Mouse (Mus musculus): ENCODE measurements around the gene Hoxb4. TPM values are rescaled to one million over a fixed set of nuclear protein-coding genes. Genes with fewer than 3 reads are reported as not detected.

The Hoxb4 gene
- polyA plus RNA-seq, 1 experiment from 2014 or later, result 4.4 TPM

- WGBS, result 1% methylated on average over 30 of the region's 30 CpGs
- peak overlapping the region; percentile 25 for H3K4me3 ChIP-seq
- peak overlapping the region; percentile 55 for H3K4me2 ChIP-seq
- ATAC-seq (ENCODE audit: borderline replicate concordance, extremely low read depth, low FRiP score, low TSS enrichment), result no peak
- H3K4me1 ChIP-seq, result peaks cover 19% of the 10 kb centered on the region
- no peaks in the 10 kb centered on the region for H3K9me3 ChIP-seq
- peaks cover 99% of the 10 kb centered on the region for H3K27me3 ChIP-seq
- no peak overlapping the region for H3K27ac ChIP-seq
- no peak overlapping the region for H3K9ac ChIP-seq
- H3K36me3 ChIP-seq, result no peaks in the 10 kb centered on the region
These were observed 22.8 kb upstream of the Hoxb4 start for GRCm38 (mm10) chr11:96295092-96295835.

DNA sequence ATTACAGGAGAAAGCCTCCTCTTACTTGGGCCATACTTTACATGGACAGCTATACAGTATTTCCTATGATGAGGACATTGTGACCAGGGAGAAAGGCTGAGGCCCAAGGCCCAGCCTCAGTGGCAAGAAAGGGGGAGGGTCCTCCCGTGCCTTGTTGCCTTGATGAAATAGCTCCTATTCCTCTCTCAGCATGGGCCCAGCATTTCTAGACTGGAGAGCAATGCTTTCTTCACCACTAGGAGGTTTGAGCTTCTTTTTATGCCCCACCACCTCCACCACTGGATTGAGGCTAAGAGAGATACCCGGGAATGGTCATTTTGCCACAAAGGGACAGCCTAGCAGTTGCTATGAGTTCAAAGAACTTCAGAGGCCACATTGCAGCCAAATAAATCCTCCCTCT, 21.1 kb upstream of the Hoxb4 start:
- Histone ChIP-seq H3K4me1 (peaks cover 30% of the 10 kb centered on the region), H3K27ac (no peak overlapping the region), H3K4me2 (no peak overlapping the region), H3K9me3 (no peaks in the 10 kb centered on the region), H3K27me3 (peaks cover 100% of the 10 kb centered on the region), H3K9ac (no peak overlapping the region), H3K4me3 (no peak overlapping the region), H3K36me3 (no peaks in the 10 kb centered on the region)
- no peak for ATAC-seq (ENCODE audit: borderline replicate concordance, extremely low read depth, low FRiP score, low TSS enrichment)
- WGBS, result 28% methylated on average over 2 of the region's 2 CpGs

- H3K4me3 ChIP-seq, result no peak overlapping the region
- H3K9me3 ChIP-seq, result no peaks in the 10 kb centered on the region
- H3K36me3 ChIP-seq, result no peaks in the 10 kb centered on the region
- H3K4me2 ChIP-seq, result no peak overlapping the region
- H3K9ac ChIP-seq, result no peak overlapping the region
- no peak for ATAC-seq (ENCODE audit: borderline replicate concordance, extremely low read depth, low FRiP score, low TSS enrichment)
- 34% methylated on average over 3 of the region's 3 CpGs for WGBS
- peaks cover 33% of the 10 kb centered on the region for H3K4me1 ChIP-seq
- H3K27me3 ChIP-seq, result peaks cover 100% of the 10 kb centered on the region
- H3K27ac ChIP-seq, result no peak overlapping the region
These were observed 20.6 kb upstream of the Hoxb4 start for GRCm38 (mm10) chr11:96297428-96297827.

DNA sequence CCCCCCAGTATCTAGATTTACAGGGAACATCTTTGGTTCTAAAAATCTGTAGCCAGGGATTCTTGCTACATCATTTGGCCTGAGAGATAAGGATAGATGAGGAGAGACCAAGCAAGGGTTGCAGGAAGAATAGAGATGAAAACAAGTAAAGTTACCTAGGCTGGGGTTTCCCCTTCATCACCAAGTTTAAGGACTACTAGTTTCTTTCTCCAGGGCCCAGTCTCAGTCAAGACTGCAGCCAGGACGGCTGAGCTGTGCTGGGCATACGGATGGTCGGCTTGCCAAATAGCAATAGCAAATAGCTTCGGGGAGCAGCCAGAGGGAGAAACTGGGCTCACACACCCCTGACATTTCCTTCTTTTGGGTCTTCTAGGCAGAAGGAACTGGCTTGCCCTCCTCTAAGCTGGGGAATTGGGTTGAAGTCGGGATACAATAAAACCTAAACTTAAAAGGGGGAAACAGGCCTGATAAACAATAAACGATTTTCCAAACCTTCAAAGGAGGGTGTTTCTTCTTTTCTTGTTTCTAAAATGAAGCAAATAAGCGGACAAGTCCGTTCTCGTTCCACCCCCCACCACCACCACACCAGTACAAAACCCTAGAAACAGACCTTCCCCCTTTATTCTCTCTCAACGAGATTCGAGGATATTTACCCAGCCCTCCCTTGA, 20.0 kb upstream of the Hoxb4 start:
- Histone ChIP-seq H3K9ac (no peak overlapping the region), H3K4me1 (peaks cover 33% of the 10 kb centered on the region), H3K4me3 (no peak overlapping the region), H3K27ac (no peak overlapping the region), H3K27me3 (peaks cover 99% of the 10 kb centered on the region), H3K9me3 (no peaks in the 10 kb centered on the region), H3K36me3 (no peaks in the 10 kb centered on the region), H3K4me2 (no peak overlapping the region)
- 26% methylated on average over 11 of the region's 11 CpGs for WGBS
- no peak for ATAC-seq (ENCODE audit: borderline replicate concordance, extremely low read depth, low FRiP score, low TSS enrichment)

DNA sequence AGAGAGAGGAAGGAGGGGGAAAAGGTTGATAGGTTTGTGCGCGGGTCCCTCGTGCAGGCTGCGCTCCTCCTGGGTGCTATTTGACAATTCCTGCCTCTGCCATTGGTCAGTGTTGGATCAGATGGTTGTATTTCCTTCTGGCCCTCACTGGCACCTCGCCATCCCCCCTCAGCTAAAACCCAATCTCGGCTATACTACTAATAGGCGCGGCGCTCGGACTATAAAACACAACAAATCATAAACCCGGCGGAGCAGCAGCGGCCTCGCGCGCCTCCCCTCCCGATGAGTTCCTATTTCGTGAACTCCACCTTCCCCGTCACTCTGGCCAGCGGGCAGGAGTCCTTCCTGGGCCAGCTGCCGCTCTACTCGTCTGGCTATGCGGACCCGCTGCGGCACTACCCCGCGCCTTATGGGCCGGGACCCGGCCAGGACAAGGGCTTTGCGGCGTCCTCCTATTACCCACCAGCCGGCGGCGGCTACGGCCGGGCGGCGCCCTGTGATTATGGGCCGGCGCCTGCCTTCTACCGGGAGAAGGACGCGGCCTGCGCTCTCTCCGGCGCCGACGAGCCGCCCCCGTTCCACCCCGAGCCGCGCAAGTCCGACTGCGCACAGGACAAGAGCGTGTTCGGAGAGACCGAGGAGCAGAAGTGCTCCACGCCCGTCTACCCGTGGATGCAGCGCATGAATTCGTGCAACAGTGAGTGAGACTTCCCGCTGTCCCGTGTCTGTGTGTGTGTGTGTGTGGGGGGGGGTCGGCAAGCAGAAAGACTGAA, 19.0 kb upstream of the Hoxb4 start:
- Histone ChIP-seq H3K27me3 (peaks cover 97% of the 10 kb centered on the region), H3K9ac (peak overlapping the region; percentile 63), H3K36me3 (no peaks in the 10 kb centered on the region), H3K4me2 (peak overlapping the region; percentile 70), H3K4me3 (peak overlapping the region; percentile 57), H3K27ac (peak overlapping the region; percentile 85), H3K9me3 (no peaks in the 10 kb centered on the region), H3K4me1 (peaks cover 33% of the 10 kb centered on the region)
- under 1% methylated on average over 65 of the region's 66 CpGs for WGBS
- peak; percentile 19; the same call in 1 of the 2 replicates for ATAC-seq (ENCODE audit: borderline replicate concordance, extremely low read depth, low FRiP score, low TSS enrichment)

- Histone ChIP-seq H3K4me1 (peaks cover 26% of the 10 kb centered on the region), H3K27ac (peak overlapping the region; percentile 85), H3K9me3 (no peaks in the 10 kb centered on the region), H3K4me2 (peak overlapping the region; percentile 70), H3K9ac (peak overlapping the region; percentile 63), H3K4me3 (peak overlapping the region; percentile 57), H3K27me3 (peaks cover 96% of the 10 kb centered on the region), H3K36me3 (no peaks in the 10 kb centered on the region)
- no peak for ATAC-seq (ENCODE audit: borderline replicate concordance, extremely low read depth, low FRiP score, low TSS enrichment)
- WGBS, result 5% methylated on average over 9 of the region's 9 CpGs
These were observed 18.3 kb upstream of the Hoxb4 start for GRCm38 (mm10) chr11:96299781-96300180.

DNA sequence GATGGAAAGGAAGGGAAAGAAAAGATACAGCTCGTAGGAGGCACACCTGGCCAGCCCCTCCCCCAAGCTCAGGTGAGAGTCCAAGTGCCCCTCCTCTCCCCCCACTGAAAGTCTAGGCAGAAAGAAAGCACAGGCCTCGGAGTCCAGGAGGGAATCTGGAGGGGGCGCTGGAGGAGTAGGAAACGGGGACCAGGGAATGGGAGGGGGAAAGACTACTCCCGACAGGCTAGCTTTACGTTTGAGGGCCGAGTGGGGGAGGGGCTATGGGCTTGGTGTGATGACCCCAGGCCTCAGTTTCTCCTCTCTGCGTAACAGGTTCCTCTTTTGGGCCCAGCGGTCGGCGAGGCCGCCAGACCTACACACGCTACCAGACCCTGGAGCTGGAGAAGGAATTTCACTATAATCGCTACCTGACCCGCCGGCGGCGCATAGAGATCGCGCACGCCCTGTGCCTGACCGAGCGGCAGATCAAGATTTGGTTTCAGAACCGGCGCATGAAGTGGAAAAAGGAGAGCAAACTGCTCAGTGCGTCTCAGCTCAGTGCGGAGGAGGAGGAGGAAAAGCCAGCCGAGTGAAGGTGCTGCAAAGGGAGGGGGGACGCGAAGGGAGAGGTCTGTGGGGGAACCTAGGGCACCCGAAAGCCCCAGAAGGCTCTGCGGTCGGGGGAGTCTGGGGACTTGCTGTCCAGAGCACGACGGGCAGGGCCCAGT, 17.6 kb upstream of the Hoxb4 start:
- WGBS, result 3% methylated on average over 35 of the region's 35 CpGs
- Histone ChIP-seq H3K9ac (peak overlapping the region; percentile 63), H3K36me3 (no peaks in the 10 kb centered on the region), H3K9me3 (no peaks in the 10 kb centered on the region), H3K4me1 (peaks cover 20% of the 10 kb centered on the region), H3K4me2 (peak overlapping the region; percentile 70), H3K27me3 (peaks cover 96% of the 10 kb centered on the region), H3K27ac (peak overlapping the region; percentile 85), H3K4me3 (peak overlapping the region; percentile 57)
- ATAC-seq (ENCODE audit: borderline replicate concordance, extremely low read depth, low FRiP score, low TSS enrichment), result no peak

DNA sequence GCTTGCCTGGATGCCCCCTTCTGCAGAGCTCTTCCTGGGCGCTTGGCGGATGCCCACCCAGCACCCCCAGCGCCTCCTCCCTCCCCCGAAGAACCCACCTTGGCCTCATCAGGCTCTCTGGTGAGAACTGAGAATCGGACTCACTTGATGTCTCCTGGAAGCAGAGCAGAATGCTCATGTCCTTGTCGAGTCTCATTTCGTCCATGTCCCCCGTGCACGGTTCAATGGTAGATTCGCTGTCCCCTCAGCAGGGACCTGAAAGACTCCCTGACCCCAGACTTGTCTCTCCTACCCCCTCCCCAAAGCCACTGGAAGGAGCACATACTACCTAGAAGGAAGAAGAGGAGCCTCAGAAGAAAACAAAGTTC, 17.0 kb upstream of the Hoxb4 start:
- Histone ChIP-seq H3K9me3 (no peaks in the 10 kb centered on the region), H3K9ac (peak overlapping the region; percentile 63), H3K27ac (peak overlapping the region; percentile 85), H3K4me2 (peak overlapping the region; percentile 70), H3K4me3 (peak overlapping the region; percentile 57), H3K36me3 (no peaks in the 10 kb centered on the region), H3K27me3 (peaks cover 96% of the 10 kb centered on the region), H3K4me1 (peaks cover 16% of the 10 kb centered on the region)
- WGBS, result 25% methylated on average over 10 of the region's 10 CpGs
- ATAC-seq (ENCODE audit: borderline replicate concordance, extremely low read depth, low FRiP score, low TSS enrichment), result no peak

GRCm38 (mm10) chr11:96301837-96302236, 16.2 kb upstream of the Hoxb4 start:
- Histone ChIP-seq H3K36me3 (no peaks in the 10 kb centered on the region), H3K4me1 (peaks cover 16% of the 10 kb centered on the region), H3K4me2 (peak overlapping the region; percentile 70), H3K4me3 (peak overlapping the region; percentile 59), H3K27me3 (peaks cover 96% of the 10 kb centered on the region), H3K9me3 (no peaks in the 10 kb centered on the region), H3K9ac (peak overlapping the region; percentile 30), H3K27ac (peak overlapping the region; percentile 85)
- 6% methylated on average over 15 of the region's 15 CpGs for WGBS
- peak; percentile 6; the same call in 1 of the 2 replicates for ATAC-seq (ENCODE audit: borderline replicate concordance, extremely low read depth, low FRiP score, low TSS enrichment)

DNA sequence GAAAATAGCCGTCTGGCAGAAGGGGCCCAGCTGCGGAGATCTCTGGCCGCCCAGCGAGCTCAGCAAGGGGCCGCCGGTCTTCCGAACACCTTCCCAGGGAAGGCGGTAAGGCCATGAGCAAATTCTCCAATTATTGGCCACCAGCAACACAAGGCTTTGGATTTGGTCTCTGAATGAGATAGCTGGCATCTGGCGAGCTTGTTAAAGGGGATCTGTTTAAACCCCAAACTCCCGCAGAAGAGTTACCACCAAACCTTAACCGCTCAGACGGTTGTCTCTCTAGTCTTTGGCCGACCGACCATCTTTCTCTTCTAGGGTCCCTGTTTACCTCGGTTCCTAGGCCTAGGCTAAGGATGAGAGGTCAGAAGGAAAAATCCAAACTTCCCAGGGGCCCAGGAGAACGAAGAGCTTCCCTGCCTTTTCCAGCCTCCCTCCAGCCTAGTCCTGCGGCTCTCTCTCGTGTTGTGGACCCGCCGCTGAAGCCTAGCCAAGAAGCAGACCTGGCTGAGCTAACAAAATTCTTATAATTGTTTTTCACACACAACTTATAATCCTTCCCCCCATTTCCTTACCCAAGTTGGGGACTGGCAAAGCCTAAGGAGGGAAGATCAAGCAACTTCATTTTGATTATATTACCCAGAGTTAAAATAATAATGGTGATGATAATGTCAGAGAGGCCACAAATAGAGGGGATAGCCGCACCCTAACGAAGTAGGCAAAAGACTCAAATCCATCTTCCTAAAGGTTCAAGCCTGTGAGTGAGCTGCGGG, 15.5 kb upstream of the Hoxb4 start:
- H3K27ac ChIP-seq, result peak overlapping the region; percentile 85

More for the DNA sequence above, 15.5 kb upstream of the Hoxb4 start:
- H3K9me3 ChIP-seq, result no peaks in the 10 kb centered on the region
- H3K27me3 ChIP-seq, result peaks cover 95% of the 10 kb centered on the region
- H3K4me2 ChIP-seq, result peak overlapping the region; percentile 70
- no peak for ATAC-seq (ENCODE audit: borderline replicate concordance, extremely low read depth, low FRiP score, low TSS enrichment)
- no peaks in the 10 kb centered on the region for H3K36me3 ChIP-seq
- H3K4me3 ChIP-seq, result peak overlapping the region; percentile 59
- H3K9ac ChIP-seq, result peak overlapping the region; percentile 30
- H3K4me1 ChIP-seq, result peaks cover 16% of the 10 kb centered on the region
- whole genome bisulfite sequencing, result 13% methylated on average over 23 of the region's 23 CpGs
